Mouse (Mus musculus) cerebellum, adult 2 months (tissue): Measurements from ENCODE around the gene Fhod1. TPM values are rescaled to one million over a fixed set of nuclear protein-coding genes. Genes with fewer than 3 reads are reported as not detected.
A peak's percentile ranks its signal among the peaks of the same experiment; 100 is the strongest.
"Not testable (repeated sequence)": the region's sequence is repeated elsewhere in the genome, so short reads cannot be mapped to it uniquely, and the experiment has no call there.

Experiments used
- DNase-seq, 2 experiments: peaks; one replicate each; pipeline ENCODE4 v3.0.0; 2021
- H3K27ac ChIP-seq: fragments of 200-500 bp; 2 replicates; pipeline ENCODE4 v1.5.1; 2012; ENCODE audit warnings: low read length, control low read depth, inconsistent platforms; ENCODE audit not compliant: insufficient read depth
- H3K27me3 ChIP-seq: fragments of 200-500 bp; 2 replicates; pipeline ENCODE4 v1.6.1; 2012; ENCODE audit warnings: inconsistent platforms, mild to moderate bottlenecking, low read length, moderate library complexity; ENCODE audit not compliant: control insufficient read depth, insufficient read depth
- H3K4me1 ChIP-seq: fragments of 200-500 bp; 2 replicates; pipeline ENCODE4 v1.6.1; 2011; ENCODE audit warnings: low read length; ENCODE audit not compliant: control insufficient read depth, insufficient read depth
- H3K4me3 ChIP-seq: fragments of 200-500 bp; replicated peaks from 2 replicates; pipeline ENCODE3; 2011; ENCODE audit warnings: mild to moderate bottlenecking, low read depth, low read length, control low read depth; ENCODE audit not compliant: insufficient read depth
- CTCF ChIP-seq: fragments of 200-500 bp; IDR thresholded peaks from 2 replicates; pipeline ENCODE4 v1.5.1; 2011; ENCODE audit warnings: low read depth, mild to moderate bottlenecking, control low read depth, low read length, moderate library complexity, borderline replicate concordance; ENCODE audit not compliant: insufficient read depth
- POLR2A ChIP-seq: fragments of 200-500 bp; IDR thresholded peaks from 2 replicates; pipeline ENCODE4 v1.6.1; 2011; ENCODE audit warnings: low read length, control low read depth, borderline replicate concordance; ENCODE audit not compliant: insufficient read depth
- WGBS: fragments of 180-500 bp; shearing (Covaris S2); methylation state at CpG from one replicate; pipeline ENCODE4 v1.1.7; 2018; 5-methylcytosine and 5-hydroxymethylcytosine counted together
- polyA plus RNA-seq: library from polyadenylated mRNA; depleted of rRNA; stranded (reverse); fragments of >200 nt; gene quantifications from 2 replicates; pipeline ENCODE4 v1.2.3, GENCODE M21; 2012

Gene Fhod1
- polyA plus RNA-seq, 1 experiment = 4.0 TPM

DNA sequence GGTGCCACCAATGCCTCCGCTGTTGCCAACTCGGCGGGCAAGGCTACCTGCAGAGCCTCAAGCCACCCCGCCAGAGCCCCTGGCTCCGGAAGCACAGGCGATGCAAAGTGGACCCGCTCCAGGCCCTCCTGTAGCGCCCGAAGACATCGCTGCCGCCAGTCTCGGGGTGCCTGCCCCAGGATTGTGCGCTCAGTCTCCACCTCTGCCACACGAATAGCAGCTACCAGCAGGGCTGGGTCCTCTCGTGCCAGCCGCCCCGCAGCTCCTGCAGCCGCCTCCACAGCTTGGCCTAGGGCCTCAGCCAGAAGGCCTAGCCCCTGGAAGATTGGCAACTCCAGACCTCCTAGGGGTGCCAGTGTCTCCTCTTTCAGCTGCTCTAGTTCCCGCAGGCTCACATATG lies 54.3 kb downstream of the Fhod1 start:
- H3K4me3 ChIP-seq = peak overlapping the region; percentile 45
- 10% methylated on average over 19 of the region's 19 CpGs for WGBS
- H3K4me1 ChIP-seq = peaks cover 35% of the 10 kb centered on the region
- peak; percentile 86 to 87 for DNase-seq
- H3K27ac ChIP-seq = peak overlapping the region; percentile 78
- H3K27me3 ChIP-seq = no peaks in the 10 kb centered on the region
- TF ChIP-seq CTCF (no peak), POLR2A (no peak)

DNA sequence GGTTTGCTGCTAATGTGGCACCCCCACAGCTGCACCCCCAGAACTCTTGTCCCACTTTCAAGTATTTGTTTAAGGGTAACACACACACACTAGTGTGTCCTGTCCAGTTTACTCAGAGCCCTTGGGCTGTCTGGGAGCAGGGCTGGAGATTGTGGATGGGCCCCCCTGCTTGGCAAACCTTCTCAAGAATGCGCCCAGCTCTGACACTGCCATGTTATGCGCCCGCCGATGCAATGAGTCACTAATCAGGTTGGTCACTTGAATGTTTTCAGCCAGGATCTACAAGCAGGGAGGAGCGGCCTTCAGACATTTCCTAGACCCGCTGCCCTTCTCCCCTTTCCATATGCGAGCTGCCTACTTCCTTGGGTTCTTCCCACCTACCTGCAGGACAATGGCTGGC lies 55.3 kb downstream of the Fhod1 start:
- TF ChIP-seq CTCF = no peak
- no peak for TF ChIP-seq POLR2A
- DNase-seq = peak; percentile 55 to 62
- Histone ChIP-seq H3K27me3 (no peaks in the 10 kb centered on the region), H3K4me3 (peak overlapping the region; percentile 45), H3K27ac (peak overlapping the region; percentile 78), H3K4me1 (peaks cover 34% of the 10 kb centered on the region)
- 50% methylated on average over 7 of the region's 7 CpGs for WGBS

DNA sequence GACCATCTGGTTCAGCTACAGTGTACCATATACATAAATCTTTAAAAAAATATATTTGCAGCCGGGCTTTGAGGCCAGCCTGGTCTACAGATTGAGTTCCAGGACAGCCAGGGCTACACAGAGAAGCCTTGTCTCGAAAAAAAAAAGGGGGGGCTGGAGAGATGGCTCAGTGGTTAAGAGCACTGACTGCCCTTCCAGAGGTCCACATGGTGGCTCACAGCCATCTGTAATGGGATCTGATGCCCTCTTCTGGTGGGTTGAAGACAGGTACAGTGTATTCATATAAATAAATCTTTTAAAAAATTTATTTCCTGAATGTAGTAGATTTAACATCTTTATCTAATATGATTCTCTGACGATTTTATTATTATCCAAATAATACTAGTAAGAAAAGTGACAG lies 56.0 kb downstream of the Fhod1 start:
- WGBS = 70% methylated on average over 3 of the region's 3 CpGs
- DNase-seq = not testable (repeated sequence)

DNA sequence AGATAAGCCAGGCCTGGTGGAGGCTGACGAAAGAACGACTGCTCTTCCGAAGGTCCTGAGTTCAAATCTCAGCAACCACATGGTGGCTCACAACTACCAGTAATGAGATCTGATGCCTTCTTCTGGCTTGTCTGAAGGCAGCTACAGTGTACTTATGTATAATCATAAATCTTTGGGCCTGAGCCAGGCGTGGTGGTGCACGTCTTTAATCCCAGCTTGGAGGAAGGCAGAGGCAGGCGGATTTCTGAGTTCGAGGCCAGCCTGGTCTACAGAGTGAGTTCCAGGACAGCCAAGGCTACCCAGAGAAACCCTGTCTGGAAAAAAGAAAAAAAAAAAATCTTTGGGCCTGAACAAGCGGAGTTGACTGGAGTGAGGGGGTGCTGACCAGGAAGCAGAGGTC lies 56.4 kb downstream of the Fhod1 start:
- peaks cover 34% of the 10 kb centered on the region for H3K4me1 ChIP-seq
- not testable (repeated sequence) for H3K4me3 ChIP-seq, H3K27ac ChIP-seq, H3K27me3 ChIP-seq, DNase-seq
- 76% methylated on average over 8 of the region's 8 CpGs for WGBS

More for the DNA sequence above, 56.0 kb downstream of the Fhod1 start:
- H3K4me1 ChIP-seq = peaks cover 34% of the 10 kb centered on the region
- not testable (repeated sequence) for H3K4me3 ChIP-seq, H3K27me3 ChIP-seq, H3K27ac ChIP-seq

DNA sequence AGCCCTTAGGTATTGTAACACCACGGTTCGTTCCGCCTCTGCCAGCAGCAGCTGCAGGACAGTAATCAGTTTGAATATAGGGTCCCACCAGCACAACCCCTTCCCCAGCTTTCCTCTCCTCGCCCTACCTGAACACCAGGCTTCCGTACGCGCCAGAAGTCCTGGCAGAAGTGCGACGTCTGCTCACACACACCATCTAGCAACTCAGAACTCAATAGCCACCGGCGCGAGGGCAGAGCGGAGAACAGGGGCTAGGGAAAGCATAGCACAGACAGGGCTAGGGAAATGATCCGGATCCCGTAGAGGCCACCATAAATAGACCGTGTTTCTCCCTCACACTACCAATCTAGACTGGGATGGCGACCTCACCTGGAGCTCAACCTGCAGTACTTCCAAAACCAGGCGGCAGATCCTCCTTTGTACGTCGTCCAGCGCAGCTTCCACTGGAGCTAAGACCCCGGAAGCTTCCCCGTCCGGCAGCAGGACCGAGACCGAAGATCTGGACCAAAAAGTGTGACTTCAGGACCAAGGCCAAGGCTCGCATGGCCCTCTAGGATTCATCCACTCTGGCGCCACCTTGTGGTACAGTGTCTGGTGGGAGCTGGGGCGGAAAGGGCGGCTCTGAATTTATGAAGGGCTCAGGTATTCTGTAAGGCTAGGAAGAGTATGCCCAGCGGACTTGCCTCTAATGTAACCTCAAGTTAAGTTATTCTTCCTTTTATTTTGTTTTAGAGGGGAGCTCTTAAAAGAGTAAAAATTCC lies 57.0 kb downstream of the Fhod1 start:
- no peaks in the 10 kb centered on the region for H3K27me3 ChIP-seq
- peak; percentile 85 to 90 for DNase-seq
- 8% methylated on average over 31 of the region's 31 CpGs for WGBS
- no peak overlapping the region for H3K27ac ChIP-seq
- peak overlapping the region; percentile 69 for H3K4me3 ChIP-seq
- H3K4me1 ChIP-seq = peaks cover 31% of the 10 kb centered on the region
- no peak for TF ChIP-seq POLR2A
- TF ChIP-seq CTCF = peak; percentile 81

DNA sequence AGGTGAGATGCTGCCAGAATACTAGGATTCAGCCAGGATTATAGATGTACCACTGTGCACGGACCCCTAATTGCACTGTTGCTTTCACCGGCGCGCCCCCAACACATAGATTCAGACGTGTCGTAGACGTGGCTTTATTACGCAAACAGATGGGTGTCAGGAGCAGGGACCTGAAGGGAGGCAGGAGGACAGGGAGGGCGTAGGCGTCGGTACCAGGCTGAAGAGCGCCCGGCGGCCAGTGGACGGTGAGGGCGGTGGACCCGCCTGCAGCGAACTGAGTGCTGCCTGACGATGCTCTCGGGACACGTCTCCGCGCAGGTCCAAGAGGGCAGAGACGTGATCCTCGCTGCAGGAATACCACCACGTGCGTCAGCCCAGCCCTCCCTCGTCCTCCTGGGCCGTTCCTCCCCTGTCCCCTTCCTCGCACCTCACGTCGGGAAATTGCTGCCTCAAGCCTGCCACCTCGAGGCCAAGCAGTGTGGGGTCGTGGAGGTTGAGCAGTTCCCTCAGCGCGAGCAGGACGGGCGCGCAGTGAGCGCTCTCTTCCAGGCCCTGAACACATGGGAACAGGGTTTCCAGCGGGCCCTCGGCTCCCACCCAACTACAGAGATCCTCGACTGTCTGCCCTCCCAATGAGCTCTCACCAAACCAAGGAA lies 57.8 kb downstream of the Fhod1 start, which contains the start of gene 4931428F04Rik:
Gene 4931428F04Rik, minus strand, starts transcription at position 60 of the 656 bp plus-strand sequence.
- 1% methylated on average over 43 of the region's 43 CpGs for WGBS
- Histone ChIP-seq H3K4me1 (peaks cover 24% of the 10 kb centered on the region), H3K4me3 (peak within 1 kb of the TSS; percentile 69), H3K27me3 (no peaks in the 10 kb centered on the region), H3K27ac (peak within 1 kb of the TSS; percentile 55)
- TF ChIP-seq POLR2A = no peak
- TF ChIP-seq CTCF = peak; percentile 60; the same call in 1 of the 2 replicates
- peak; percentile 73 to 76 for DNase-seq

GRCm38 (mm10) chr8:105288958-105289732 lies 58.6 kb downstream of the Fhod1 start:
- DNase-seq = peak; percentile 94 to 97
- H3K4me3 ChIP-seq = peak overlapping the region; percentile 69
- H3K4me1 ChIP-seq = peaks cover 23% of the 10 kb centered on the region
- WGBS = under 1% methylated on average over 53 of the region's 53 CpGs
- H3K27me3 ChIP-seq = no peaks in the 10 kb centered on the region
- TF ChIP-seq CTCF = no peak
- peak; percentile 71 for TF ChIP-seq POLR2A
- peak overlapping the region; percentile 55 for H3K27ac ChIP-seq

GRCm38 (mm10) chr8:105288231-105288630 lies 59.5 kb downstream of the Fhod1 start:
- no peak overlapping the region for H3K27ac ChIP-seq
- TF ChIP-seq CTCF (no peak), POLR2A (no peak)

More at GRCm38 (mm10) chr8:105288231-105288630, 59.5 kb downstream of the Fhod1 start:
- Histone ChIP-seq H3K27me3 (no peaks in the 10 kb centered on the region), H3K4me3 (no peak overlapping the region), H3K4me1 (peaks cover 17% of the 10 kb centered on the region)
- 73% methylated on average over 5 of the region's 5 CpGs for WGBS
- no peak for DNase-seq
